Mouse (Mus musculus) embryonic facial prominence, embryonic 13.5 days (tissue): ENCODE results near the gene F3. TPM values are rescaled to one million over a fixed set of nuclear protein-coding genes. Genes with fewer than 3 reads are reported as not detected.

Experiments used
- ATAC-seq: fragments of 200-750 bp; cut with Nextera tagmentation; 2 replicates; pipeline ENCODE4 v1.8.0; 2017; ENCODE audit warnings: low read depth; ENCODE audit not compliant: insufficient number of reproducible peaks, insufficient read depth, low FRiP score, low TSS enrichment
- H3K27ac ChIP-seq: fragments of 300-500 bp; sonication (generic); 2 replicates; pipeline ENCODE4 v1.5.1; 2015; ENCODE audit warnings: moderate library complexity, mild to moderate bottlenecking, inconsistent platforms
- H3K27me3 ChIP-seq: fragments of 300-500 bp; sonication (generic); 2 replicates; pipeline ENCODE4 v1.6.1; 2015; ENCODE audit warnings: mild to moderate bottlenecking, inconsistent platforms
- H3K36me3 ChIP-seq: fragments of 300-500 bp; sonication (generic); 2 replicates; pipeline ENCODE4 v1.6.1; 2015; ENCODE audit warnings: mild to moderate bottlenecking, inconsistent platforms
- H3K4me1 ChIP-seq: fragments of 300-500 bp; sonication (generic); 2 replicates; pipeline ENCODE4 v1.6.1; 2015; ENCODE audit warnings: inconsistent platforms
- H3K4me2 ChIP-seq: fragments of 300-500 bp; sonication (generic); 2 replicates; pipeline ENCODE4 v1.6.1; 2015; ENCODE audit warnings: moderate library complexity, mild to moderate bottlenecking, inconsistent platforms
- H3K4me3 ChIP-seq: fragments of 300-500 bp; sonication (generic); 2 replicates; pipeline ENCODE4 v1.5.1; 2015; ENCODE audit warnings: mild to moderate bottlenecking, inconsistent platforms
- H3K9ac ChIP-seq: fragments of 300-500 bp; sonication (generic); 2 replicates; pipeline ENCODE4 v1.6.1; 2015; ENCODE audit warnings: mild to moderate bottlenecking, inconsistent platforms
- H3K9me3 ChIP-seq: fragments of 300-500 bp; sonication (generic); 2 replicates; pipeline ENCODE4 v1.6.1; 2016; ENCODE audit warnings: inconsistent platforms
- WGBS: fragments of 180-500 bp; shearing (Covaris S2); methylation state at CpG from one replicate; pipeline ENCODE4 v1.1.7; 2015; ENCODE audit warnings: mixed read lengths; 5-methylcytosine and 5-hydroxymethylcytosine counted together
- polyA plus RNA-seq: library from polyadenylated mRNA; unstranded; fragments of >200 nt; fragmentation: Nextera tagmentation; extraction: Ambion mirVana; gene quantifications from 2 replicates; pipeline ENCODE4 v1.2.1, GENCODE M21; 2015

F3 gene
- polyA plus RNA-seq, 1 experiment from 2014 or later: 15.6 TPM

GRCm38 (mm10) chr3:121689697-121690096, 33.6 kb upstream of the F3 start:
- WGBS: 73% methylated on average over 3 of the region's 3 CpGs
- Histone ChIP-seq H3K27me3 (no peaks in the 10 kb centered on the region), H3K9me3 (no peaks in the 10 kb centered on the region)

GRCm38 (mm10) chr3:121693001-121693730, 30.2 kb upstream of the F3 start:
- Histone ChIP-seq H3K27me3 (no peaks in the 10 kb centered on the region), H3K4me3 (no peak overlapping the region), H3K9me3 (no peaks in the 10 kb centered on the region), H3K27ac (no peak overlapping the region), H3K9ac (no peak overlapping the region), H3K4me2 (no peak overlapping the region), H3K36me3 (no peaks in the 10 kb centered on the region), H3K4me1 (no peaks in the 10 kb centered on the region)
- no peak for ATAC-seq
- WGBS: 52% methylated on average over 13 of the region's 13 CpGs

More at GRCm38 (mm10) chr3:121689697-121690096, 33.6 kb upstream of the F3 start:
- H3K9ac ChIP-seq: no peak overlapping the region
- H3K4me1 ChIP-seq: no peaks in the 10 kb centered on the region
- no peaks in the 10 kb centered on the region for H3K36me3 ChIP-seq
- H3K4me3 ChIP-seq: no peak overlapping the region
- no peak overlapping the region for H3K27ac ChIP-seq
- no peak for ATAC-seq
- H3K4me2 ChIP-seq: no peak overlapping the region

GRCm38 (mm10) chr3:121693746-121694145, 29.6 kb upstream of the F3 start:
- Histone ChIP-seq H3K4me1 (no peaks in the 10 kb centered on the region), H3K9ac (no peak overlapping the region), H3K9me3 (no peaks in the 10 kb centered on the region), H3K4me2 (no peak overlapping the region), H3K27ac (no peak overlapping the region), H3K4me3 (no peak overlapping the region), H3K36me3 (no peaks in the 10 kb centered on the region), H3K27me3 (no peaks in the 10 kb centered on the region)
- 63% methylated on average over 5 of the region's 5 CpGs for WGBS
- no peak for ATAC-seq

GRCm38 (mm10) chr3:121697169-121697568, 26.2 kb upstream of the F3 start:
- 86% methylated on average over 7 of the region's 7 CpGs for WGBS
- no peak for ATAC-seq
- H3K27me3 ChIP-seq: no peaks in the 10 kb centered on the region
- no peak overlapping the region for H3K4me3 ChIP-seq
- H3K27ac ChIP-seq: no peak overlapping the region
- no peak overlapping the region for H3K4me2 ChIP-seq
- no peaks in the 10 kb centered on the region for H3K36me3 ChIP-seq
- H3K9me3 ChIP-seq: no peaks in the 10 kb centered on the region
- H3K4me1 ChIP-seq: peaks cover 18% of the 10 kb centered on the region
- H3K9ac ChIP-seq: no peak overlapping the region

DNA sequence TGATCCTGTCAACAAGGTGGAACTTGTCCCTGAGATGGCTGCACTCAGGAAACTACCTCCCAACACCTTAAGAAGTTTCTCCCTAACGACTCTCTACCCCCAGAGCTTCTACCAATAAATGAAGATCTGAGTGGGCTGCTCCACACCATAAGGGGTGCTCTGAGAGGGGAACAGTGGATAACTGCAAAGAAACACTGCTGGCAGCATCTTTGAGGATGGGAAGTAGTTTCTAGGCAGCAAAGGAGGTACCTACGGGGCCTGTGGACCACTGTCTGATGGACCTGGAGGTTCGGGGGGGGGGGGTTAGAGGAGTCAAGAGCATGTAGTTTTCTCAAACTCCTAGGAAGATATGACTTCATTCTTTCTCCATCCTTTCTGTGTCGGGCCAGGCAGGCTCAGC, 23.9 kb upstream of the F3 start:
- Histone ChIP-seq H3K4me3 (no peak overlapping the region), H3K9me3 (no peaks in the 10 kb centered on the region), H3K4me2 (no peak overlapping the region), H3K4me1 (peaks cover 18% of the 10 kb centered on the region), H3K36me3 (no peaks in the 10 kb centered on the region), H3K27ac (no peak overlapping the region), H3K9ac (no peak overlapping the region), H3K27me3 (no peaks in the 10 kb centered on the region)
- no peak for ATAC-seq
- 82% methylated on average over 4 of the region's 4 CpGs for WGBS

DNA sequence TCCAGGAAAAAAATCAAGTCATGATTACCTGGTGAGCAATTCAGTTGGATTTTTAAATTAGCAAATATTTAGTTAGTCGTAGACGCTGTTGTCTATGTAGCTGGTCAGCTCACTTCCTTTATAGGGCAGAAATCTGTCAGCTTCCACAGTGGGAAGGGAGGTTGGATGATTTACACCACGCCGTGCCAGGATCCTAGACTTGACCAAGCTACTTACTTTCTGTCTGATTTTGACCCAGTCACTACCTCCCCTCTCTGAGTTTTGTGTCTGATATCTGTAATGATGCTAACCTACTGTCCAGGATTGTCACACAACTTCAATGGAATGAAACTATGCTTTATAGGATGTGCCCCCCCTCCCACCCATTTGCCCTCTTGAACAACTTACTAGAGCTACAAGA, 23.5 kb upstream of the F3 start:
- Histone ChIP-seq H3K9me3 (no peaks in the 10 kb centered on the region), H3K36me3 (no peaks in the 10 kb centered on the region), H3K4me2 (no peak overlapping the region), H3K9ac (no peak overlapping the region), H3K27me3 (no peaks in the 10 kb centered on the region), H3K4me3 (no peak overlapping the region), H3K27ac (peak overlapping the region; percentile 52; the same call in 1 of the 2 replicates), H3K4me1 (peaks cover 18% of the 10 kb centered on the region)
- WGBS: 95% methylated on average over 4 of the region's 4 CpGs
- no peak for ATAC-seq

- Histone ChIP-seq H3K36me3 (no peaks in the 10 kb centered on the region), H3K4me1 (peaks cover 18% of the 10 kb centered on the region), H3K4me3 (no peak overlapping the region), H3K9me3 (no peaks in the 10 kb centered on the region), H3K4me2 (peak overlapping the region; percentile 16; the same call in 1 of the 2 replicates), H3K27ac (peak overlapping the region; percentile 52), H3K27me3 (no peaks in the 10 kb centered on the region), H3K9ac (no peak overlapping the region)
- ATAC-seq: no peak
- WGBS: 28% methylated on average over 8 of the region's 8 CpGs
Measured at GRCm38 (mm10) chr3:121700364-121700952, 22.9 kb upstream of the F3 start.

GRCm38 (mm10) chr3:121703155-121703879, 20.0 kb upstream of the F3 start:
- no peak overlapping the region for H3K27ac ChIP-seq
- H3K4me3 ChIP-seq: no peak overlapping the region
- H3K9ac ChIP-seq: no peak overlapping the region
- ATAC-seq: no peak
- WGBS: 86% methylated on average over 7 of the region's 7 CpGs
- peaks cover 23% of the 10 kb centered on the region for H3K4me1 ChIP-seq
- H3K9me3 ChIP-seq: no peaks in the 10 kb centered on the region
- no peak overlapping the region for H3K4me2 ChIP-seq
- H3K36me3 ChIP-seq: no peaks in the 10 kb centered on the region
- H3K27me3 ChIP-seq: no peaks in the 10 kb centered on the region

DNA sequence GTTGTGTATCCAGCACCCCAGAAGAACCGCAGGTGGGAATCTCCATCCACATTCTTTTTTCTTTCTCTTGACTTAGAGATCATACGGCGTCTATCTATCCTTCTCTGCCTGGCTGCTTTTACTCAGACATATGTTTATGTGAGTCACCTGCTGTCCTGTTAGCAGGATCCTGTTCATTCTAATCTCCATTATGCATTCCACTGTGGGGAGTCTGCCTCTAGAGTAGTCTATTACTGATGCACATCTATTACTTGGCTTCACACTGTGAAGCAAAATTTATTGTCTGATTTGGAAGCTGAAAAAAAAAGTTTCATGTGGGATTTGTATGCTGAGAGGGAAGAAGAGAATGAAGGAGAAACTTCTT, 19.5 kb upstream of the F3 start:
- Histone ChIP-seq H3K27me3 (no peaks in the 10 kb centered on the region), H3K4me2 (no peak overlapping the region), H3K4me1 (peaks cover 23% of the 10 kb centered on the region), H3K27ac (no peak overlapping the region), H3K36me3 (no peaks in the 10 kb centered on the region), H3K9ac (no peak overlapping the region), H3K9me3 (no peaks in the 10 kb centered on the region), H3K4me3 (no peak overlapping the region)
- no peak for ATAC-seq
- WGBS: 87% methylated on average over 3 of the region's 3 CpGs

DNA sequence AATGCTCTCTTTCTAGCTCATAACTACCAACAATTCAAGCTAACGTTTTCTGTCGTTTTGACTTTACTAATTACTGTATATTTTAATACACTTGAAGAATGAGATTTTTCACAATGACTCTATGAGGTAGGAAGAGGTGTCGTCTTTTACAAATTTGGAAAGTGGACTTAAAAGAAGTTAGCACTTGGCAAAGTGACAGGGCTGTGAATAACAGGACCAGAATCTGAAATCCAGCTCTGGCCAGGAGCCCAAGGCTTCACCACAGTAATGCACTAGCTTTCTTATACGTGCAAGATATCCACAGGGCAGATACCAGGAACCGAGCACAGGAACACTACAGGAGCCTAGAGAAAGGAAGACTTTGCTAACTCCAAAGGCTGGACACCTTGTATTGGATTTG, 17.2 kb upstream of the F3 start:
- Histone ChIP-seq H3K9me3 (no peaks in the 10 kb centered on the region), H3K4me2 (no peak overlapping the region), H3K27ac (0 out of 2 replicates have a peak overlapping the region, but pooled peaks have one; percentile 52), H3K36me3 (no peaks in the 10 kb centered on the region), H3K27me3 (no peaks in the 10 kb centered on the region), H3K9ac (no peak overlapping the region), H3K4me1 (peaks cover 9% of the 10 kb centered on the region), H3K4me3 (no peak overlapping the region)
- WGBS: 61% methylated on average over 5 of the region's 5 CpGs
- no peak for ATAC-seq

GRCm38 (mm10) chr3:121707106-121707505, 16.2 kb upstream of the F3 start:
- no peak overlapping the region for H3K9ac ChIP-seq
- no peaks in the 10 kb centered on the region for H3K27me3 ChIP-seq
- no peak overlapping the region for H3K4me2 ChIP-seq
- H3K4me1 ChIP-seq: peaks cover 7% of the 10 kb centered on the region; the same call in 1 of the 2 replicates
- no peak for ATAC-seq
- H3K9me3 ChIP-seq: no peaks in the 10 kb centered on the region
- H3K27ac ChIP-seq: no peak overlapping the region
- 69% methylated on average over 4 of the region's 4 CpGs for WGBS
- H3K36me3 ChIP-seq: no peaks in the 10 kb centered on the region
- no peak overlapping the region for H3K4me3 ChIP-seq
